Mouse (Mus musculus) small intestine, adult 2 months (tissue): ENCODE data around the gene Fndc3b.

Experiments used
- CTCF ChIP-seq: fragments of 200-500 bp; IDR thresholded peaks from 2 replicates; pipeline ENCODE4 v1.5.1; 2012; ENCODE audit warnings: low read depth, mild to moderate bottlenecking, control low read depth, inconsistent platforms, low read length, moderate library complexity, mixed read lengths; ENCODE audit not compliant: insufficient replicate concordance, insufficient read length; ENCODE audit errors: extremely low read depth
- POLR2A ChIP-seq: fragments of 200-500 bp; IDR thresholded peaks from 2 replicates; pipeline ENCODE4 v1.6.1; 2012; ENCODE audit warnings: low read depth, mild to moderate bottlenecking, control low read depth, inconsistent platforms, low read length, moderate library complexity

GRCm38 (mm10) chr3:27495296-27496073 is 215.6 kb downstream of the Fndc3b start:
- TF ChIP-seq POLR2A (no peak), CTCF (no peak)
